Mouse (Mus musculus) large intestine, adult 2 months (tissue): ENCODE data around the gene Mgmt. TPM values are rescaled to one million over a fixed set of nuclear protein-coding genes. Genes with fewer than 3 reads are reported as not detected.

Experiments used
- DNase-seq: peaks from one replicate; pipeline ENCODE4 v3.0.0-alpha.2; 2012; ENCODE audit warnings: low read depth, low spot score
- WGBS: fragments of 180-500 bp; shearing (Covaris S2); methylation state at CpG from one replicate; pipeline ENCODE4 v1.1.7; 2018; 5-methylcytosine and 5-hydroxymethylcytosine counted together
- polyA plus RNA-seq: library from polyadenylated mRNA; depleted of rRNA; stranded (reverse); fragments of >200 nt; gene quantifications from 2 replicates; pipeline ENCODE4 v1.2.3, GENCODE M21; 2012

Mgmt gene
- polyA plus RNA-seq, 1 experiment = 1.0 TPM

- 20% methylated on average over 1 of the region's 1 CpGs for WGBS
- DNase-seq = no peak
These were observed 3.1 kb downstream of the Mgmt start for GRCm38 (mm10) chr7:136897481-136897880.

- DNase-seq = no peak
- 76% methylated on average over 4 of the region's 4 CpGs for WGBS
These were observed 3.6 kb downstream of the Mgmt start for GRCm38 (mm10) chr7:136898005-136898404.

GRCm38 (mm10) chr7:136908616-136909144 is 14.3 kb downstream of the Mgmt start:
- WGBS = 87% methylated on average over 11 of the region's 11 CpGs
- no peak for DNase-seq

GRCm38 (mm10) chr7:136912901-136913300 is 18.5 kb downstream of the Mgmt start:
- DNase-seq = no peak
- 91% methylated on average over 4 of the region's 4 CpGs for WGBS

GRCm38 (mm10) chr7:136916021-136916420 is 21.6 kb downstream of the Mgmt start:
- WGBS = 84% methylated on average over 3 of the region's 3 CpGs
- no peak for DNase-seq

- no peak for DNase-seq
- WGBS = 91% methylated on average over 12 of the region's 12 CpGs
These were observed 26.8 kb downstream of the Mgmt start for GRCm38 (mm10) chr7:136920976-136921755.

- DNase-seq = no peak
- 83% methylated on average over 6 of the region's 6 CpGs for WGBS
These were observed 27.8 kb downstream of the Mgmt start for GRCm38 (mm10) chr7:136922230-136922629.

- DNase-seq = no peak
- WGBS = 88% methylated on average over 18 of the region's 18 CpGs
These were observed 30.3 kb downstream of the Mgmt start for GRCm38 (mm10) chr7:136924610-136925260.

- WGBS = 78% methylated on average over 9 of the region's 9 CpGs
- no peak for DNase-seq
These were observed 31.8 kb downstream of the Mgmt start for GRCm38 (mm10) chr7:136926178-136926577.

- 95% methylated on average over 3 of the region's 3 CpGs for WGBS
- DNase-seq = no peak
These were observed 36.0 kb downstream of the Mgmt start for GRCm38 (mm10) chr7:136930451-136930850.

GRCm38 (mm10) chr7:136933367-136933766 is 39.0 kb downstream of the Mgmt start:
- DNase-seq = no peak
- WGBS = 90% methylated on average over 3 of the region's 3 CpGs

GRCm38 (mm10) chr7:136934336-136934735 is 39.9 kb downstream of the Mgmt start:
- no peak for DNase-seq
- WGBS = 91% methylated on average over 5 of the region's 5 CpGs

GRCm38 (mm10) chr7:136934784-136935183 is 40.4 kb downstream of the Mgmt start:
- 48% methylated on average over 7 of the region's 7 CpGs for WGBS
- DNase-seq = no peak

- DNase-seq = no peak
- 87% methylated on average over 4 of the region's 4 CpGs for WGBS
These were observed 44.0 kb downstream of the Mgmt start for GRCm38 (mm10) chr7:136938371-136938770.

- WGBS = 85% methylated on average over 2 of the region's 2 CpGs
- DNase-seq = no peak
These were observed 48.0 kb downstream of the Mgmt start for GRCm38 (mm10) chr7:136942414-136942813.

GRCm38 (mm10) chr7:136943886-136944285 is 49.5 kb downstream of the Mgmt start:
- 39% methylated on average over 5 of the region's 5 CpGs for WGBS
- no peak for DNase-seq

GRCm38 (mm10) chr7:136945697-136946096 is 51.3 kb downstream of the Mgmt start:
- DNase-seq = no peak
- 82% methylated on average over 10 of the region's 10 CpGs for WGBS

GRCm38 (mm10) chr7:136946131-136946530 is 51.7 kb downstream of the Mgmt start:
- WGBS = 85% methylated on average over 9 of the region's 9 CpGs
- DNase-seq = no peak

- DNase-seq = no peak
- 94% methylated on average over 6 of the region's 6 CpGs for WGBS
These were observed 53.9 kb downstream of the Mgmt start for GRCm38 (mm10) chr7:136948275-136948810.

- 20% methylated on average over 7 of the region's 7 CpGs for WGBS
- DNase-seq = no peak
These were observed 58.2 kb downstream of the Mgmt start for GRCm38 (mm10) chr7:136952608-136953007.

GRCm38 (mm10) chr7:136953251-136953650 is 58.8 kb downstream of the Mgmt start:
- DNase-seq = no peak

More at GRCm38 (mm10) chr7:136953251-136953650, 58.8 kb downstream of the Mgmt start:
- WGBS = 46% methylated on average over 3 of the region's 3 CpGs
